Mouse (Mus musculus) cortical plate, adult 2 months (tissue): ENCODE measurements around the gene Brat1. TPM values are rescaled to one million over a fixed set of nuclear protein-coding genes. Genes with fewer than 3 reads are reported as not detected.
A peak's percentile ranks its signal among the peaks of the same experiment; 100 is the strongest.

Experiments used
- H3K27ac ChIP-seq: fragments of 200-500 bp; 2 replicates; pipeline ENCODE4 v1.5.1; 2012; ENCODE audit warnings: low read length, control low read depth, inconsistent platforms; ENCODE audit not compliant: insufficient read depth
- H3K4me1 ChIP-seq: fragments of 200-500 bp; 2 replicates; pipeline ENCODE4 v1.6.1; 2011; ENCODE audit warnings: low read length; ENCODE audit not compliant: control insufficient read depth, insufficient read depth
- H3K4me3 ChIP-seq: fragments of 200-500 bp; 2 replicates; pipeline ENCODE4 v1.5.1; 2011; ENCODE audit warnings: mild to moderate bottlenecking, low read length, control low read depth; ENCODE audit not compliant: insufficient read depth
- CTCF ChIP-seq: fragments of 200-500 bp; IDR thresholded peaks from 2 replicates; pipeline ENCODE4 v1.5.1; 2011; ENCODE audit warnings: mild to moderate bottlenecking, control low read depth, low read length; ENCODE audit not compliant: insufficient read depth; ENCODE audit errors: extremely low read depth
- POLR2A ChIP-seq: fragments of 200-500 bp; IDR thresholded peaks from 2 replicates; pipeline ENCODE4 v1.6.1; 2011; ENCODE audit warnings: mild to moderate bottlenecking, low read length, control low read depth; ENCODE audit not compliant: insufficient read depth; ENCODE audit errors: extremely low read depth
- polyA plus RNA-seq: library from polyadenylated mRNA; depleted of rRNA; stranded (reverse); fragments of >200 nt; gene quantifications from 2 replicates; pipeline ENCODE4 v1.2.3, GENCODE M21; 2012

Gene Brat1
- polyA plus RNA-seq, 1 experiment, result 25.5 TPM

DNA sequence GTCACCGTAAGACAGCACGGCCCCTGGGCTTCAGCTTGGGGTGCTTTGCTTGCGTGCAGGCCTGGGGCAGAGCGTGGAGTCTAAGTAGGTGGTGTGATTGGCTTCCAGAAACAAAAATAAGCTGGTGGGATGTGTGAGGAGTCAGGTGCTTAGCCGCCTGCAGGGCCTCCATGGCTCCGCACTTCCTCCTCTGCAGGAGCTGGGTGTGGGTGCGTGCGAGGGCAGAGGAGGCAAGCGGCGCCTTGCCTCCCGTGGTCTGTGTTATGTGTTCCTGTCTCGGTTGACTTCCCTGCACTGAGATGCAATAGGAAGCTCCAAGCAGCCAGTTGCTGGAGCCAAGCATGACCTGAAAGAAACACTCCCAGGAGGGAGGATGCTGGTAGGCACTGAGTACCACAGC lies 35.0 kb downstream of the Brat1 start:
- H3K4me3 ChIP-seq, result no peak overlapping the region
- H3K27ac ChIP-seq, result no peak overlapping the region

DNA sequence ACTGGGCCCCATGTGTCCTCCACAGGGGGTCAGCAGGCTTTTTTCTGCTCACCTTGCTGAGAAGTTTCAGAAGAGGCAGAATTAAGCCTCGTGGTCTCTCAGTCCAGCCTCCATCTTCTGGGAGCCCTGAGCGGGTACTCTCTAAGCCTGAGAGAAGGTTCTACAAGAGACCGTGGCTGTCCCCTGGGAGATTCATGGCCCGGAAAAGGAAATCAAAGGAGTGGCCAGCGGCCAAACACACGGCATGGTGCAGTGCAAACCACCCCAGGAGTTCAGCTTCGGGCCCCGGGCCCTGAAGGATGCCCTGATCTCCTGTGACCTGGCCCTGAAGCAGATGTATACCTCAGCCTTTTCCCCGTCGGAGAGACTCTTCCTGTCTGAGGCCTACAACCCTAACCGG lies 36.2 kb downstream of the Brat1 start:
- Histone ChIP-seq H3K27ac (no peak overlapping the region), H3K4me3 (no peak overlapping the region), H3K4me1 (peaks cover 4% of the 10 kb centered on the region)
- TF ChIP-seq POLR2A (no peak), CTCF (no peak)

More for the DNA sequence above, 35.0 kb downstream of the Brat1 start:
- TF ChIP-seq CTCF, result no peak
- TF ChIP-seq POLR2A, result no peak
- H3K4me1 ChIP-seq, result peaks cover 4% of the 10 kb centered on the region

DNA sequence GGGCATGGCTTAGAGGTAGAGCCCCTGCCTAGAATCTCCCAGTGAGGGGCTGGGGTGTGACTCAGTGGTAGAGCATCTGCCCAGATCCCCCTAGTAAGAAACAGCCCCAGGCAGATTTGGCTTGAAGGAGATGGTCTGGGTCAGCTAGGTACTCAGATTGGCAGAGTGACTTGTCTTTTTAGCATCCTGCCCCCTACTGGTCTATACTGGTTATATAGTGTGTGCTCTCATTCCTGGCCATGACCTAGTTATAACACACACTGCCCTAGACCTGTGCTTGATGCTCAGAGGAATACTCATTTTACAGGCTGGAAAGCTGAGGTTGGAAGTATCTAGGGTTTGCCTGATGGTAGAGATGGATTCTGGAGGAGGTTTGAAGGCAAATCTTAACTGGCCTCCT lies 37.1 kb downstream of the Brat1 start:
- TF ChIP-seq POLR2A, result no peak
- TF ChIP-seq CTCF, result no peak; the same call in 1 of the 2 replicates
- no peak overlapping the region for H3K27ac ChIP-seq
- H3K4me3 ChIP-seq, result no peak overlapping the region
- peaks cover 4% of the 10 kb centered on the region for H3K4me1 ChIP-seq

DNA sequence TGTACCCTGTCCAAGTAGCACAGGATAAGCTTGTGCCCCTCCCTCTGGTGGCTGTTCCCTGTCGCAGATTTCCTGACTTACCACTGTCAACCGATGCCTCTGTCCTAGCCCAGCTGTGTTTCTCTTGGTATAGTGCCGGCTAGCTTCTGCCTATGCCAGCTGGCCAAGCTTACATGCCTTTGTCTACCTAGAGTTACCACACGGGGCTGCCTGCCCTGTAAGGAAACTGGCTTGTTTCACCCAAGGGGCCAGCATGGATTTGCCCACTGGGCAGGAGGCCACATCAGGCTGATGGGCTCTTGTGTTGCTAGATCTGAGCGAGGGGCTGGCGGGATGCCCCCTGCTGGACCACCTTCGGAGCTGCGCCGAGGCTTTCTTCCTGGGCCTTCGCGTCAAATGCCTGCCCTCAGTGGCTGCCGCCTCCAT lies 38.9 kb downstream of the Brat1 start:
- no peak for TF ChIP-seq POLR2A
- TF ChIP-seq CTCF, result no peak
- Histone ChIP-seq H3K4me3 (no peak overlapping the region), H3K27ac (no peak overlapping the region), H3K4me1 (peaks cover 4% of the 10 kb centered on the region)

DNA sequence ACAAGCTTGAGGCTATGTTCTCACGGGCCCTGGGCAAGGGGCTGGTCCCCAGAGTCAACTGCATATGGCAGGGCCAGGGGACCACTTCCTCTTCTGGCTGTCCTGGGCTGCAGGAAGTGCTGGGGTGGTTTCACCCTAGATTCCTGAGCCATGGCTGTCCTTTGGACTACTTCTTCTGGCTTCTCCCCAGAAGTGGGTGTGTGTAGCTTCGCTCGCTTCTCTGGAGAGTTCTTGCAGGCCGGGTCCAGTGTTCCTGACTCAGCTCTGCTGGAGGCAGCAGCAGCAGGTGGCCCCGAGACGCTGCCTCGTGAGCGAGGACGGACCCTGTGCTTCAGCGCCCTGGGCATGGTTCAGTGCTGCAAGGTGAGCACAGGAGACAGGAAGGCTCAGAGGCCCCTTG lies 43.6 kb downstream of the Brat1 start:
- Histone ChIP-seq H3K4me1 (no peaks in the 10 kb centered on the region), H3K27ac (no peak overlapping the region), H3K4me3 (no peak overlapping the region)
- no peak for TF ChIP-seq CTCF
- TF ChIP-seq POLR2A, result no peak

DNA sequence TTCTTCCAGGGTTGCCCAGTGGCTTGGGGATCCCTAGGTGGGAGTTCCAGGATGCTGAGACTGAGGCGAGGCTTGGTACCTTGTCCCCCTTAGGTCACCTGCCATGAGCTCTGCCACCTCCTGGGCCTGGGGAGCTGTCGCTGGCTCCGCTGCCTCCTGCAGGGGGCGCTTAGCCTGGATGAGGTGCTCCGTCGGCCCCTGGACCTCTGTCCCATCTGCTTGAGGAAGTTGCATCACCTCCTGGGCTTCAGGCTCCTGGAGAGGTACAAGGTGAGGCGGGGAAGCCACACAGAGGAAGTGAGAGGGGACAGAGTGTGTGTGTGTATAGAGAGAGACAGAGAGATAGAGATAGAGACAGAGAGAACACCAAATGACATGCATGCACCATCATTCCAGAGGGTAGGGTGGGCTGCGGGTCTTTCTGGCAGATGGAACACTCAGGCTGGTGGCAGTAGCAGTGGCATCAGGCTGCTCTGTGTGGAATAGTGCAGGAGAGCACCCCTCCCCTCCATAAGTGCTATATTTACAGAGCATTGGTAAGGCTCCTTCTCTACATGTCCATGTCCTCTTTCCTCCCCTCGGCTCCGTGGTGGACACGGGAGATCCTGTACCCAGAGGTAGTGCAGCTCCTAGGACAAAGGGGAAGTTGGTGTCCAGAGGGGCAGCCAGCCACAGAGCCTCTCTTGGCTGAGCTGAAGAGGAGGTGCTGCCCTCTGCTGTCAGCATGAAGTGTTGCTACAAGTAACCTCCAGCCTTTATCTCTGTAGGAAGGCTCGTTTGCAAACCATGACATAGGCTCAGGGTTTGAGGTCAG lies 44.5 kb downstream of the Brat1 start:
- TF ChIP-seq POLR2A, result no peak
- TF ChIP-seq CTCF, result peak; percentile 76
- no peak overlapping the region for H3K27ac ChIP-seq
- H3K4me1 ChIP-seq, result no peaks in the 10 kb centered on the region
- H3K4me3 ChIP-seq, result no peak overlapping the region

DNA sequence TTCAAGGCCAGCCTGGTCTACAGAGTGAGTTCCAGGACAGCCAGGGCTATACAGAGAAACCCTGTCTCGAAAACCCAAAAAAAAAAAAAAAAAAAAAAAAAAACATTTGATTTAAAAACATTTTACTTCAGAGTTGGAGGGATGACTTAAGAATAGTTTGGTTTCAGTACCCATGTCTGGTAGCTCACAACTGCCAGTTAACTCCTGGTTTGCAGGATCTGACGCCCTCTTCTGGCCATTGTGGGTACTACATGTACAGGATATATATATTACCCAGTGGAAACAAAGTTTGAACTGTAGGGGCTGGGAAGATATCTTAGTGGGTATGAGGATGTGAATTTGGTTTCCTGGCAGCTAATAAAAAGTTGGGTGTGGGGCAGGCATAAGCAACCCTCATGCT lies 46.1 kb downstream of the Brat1 start:
- no peaks in the 10 kb centered on the region for H3K4me1 ChIP-seq
- H3K4me3 ChIP-seq, result no peak overlapping the region
- TF ChIP-seq POLR2A (no peak), CTCF (peak; percentile 57)
- no peak overlapping the region for H3K27ac ChIP-seq

DNA sequence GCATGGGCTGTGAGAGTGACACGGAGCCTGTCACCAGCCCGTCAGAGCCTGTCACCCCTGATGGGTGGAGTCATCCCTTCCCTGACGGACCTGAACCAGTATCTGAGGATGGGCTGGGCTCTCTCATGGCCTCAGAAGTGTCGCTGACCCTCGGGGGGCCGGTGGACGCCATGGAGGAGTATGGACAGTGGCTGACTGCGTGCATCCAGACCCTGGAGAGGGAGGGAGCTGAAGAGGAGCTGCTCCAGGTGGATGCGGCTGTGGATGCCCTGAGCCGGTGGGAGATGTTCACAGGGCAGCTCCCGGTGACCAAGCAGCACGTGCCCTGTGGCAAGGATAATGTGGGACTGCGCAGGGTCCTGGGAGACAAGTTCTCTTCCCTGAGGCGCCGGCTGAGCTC lies 47.2 kb downstream of the Brat1 start:
- TF ChIP-seq POLR2A (no peak), CTCF (no peak)
- H3K4me3 ChIP-seq, result no peak overlapping the region
- no peak overlapping the region for H3K27ac ChIP-seq
- peaks cover 2% of the 10 kb centered on the region; the same call in 1 of the 2 replicates for H3K4me1 ChIP-seq

DNA sequence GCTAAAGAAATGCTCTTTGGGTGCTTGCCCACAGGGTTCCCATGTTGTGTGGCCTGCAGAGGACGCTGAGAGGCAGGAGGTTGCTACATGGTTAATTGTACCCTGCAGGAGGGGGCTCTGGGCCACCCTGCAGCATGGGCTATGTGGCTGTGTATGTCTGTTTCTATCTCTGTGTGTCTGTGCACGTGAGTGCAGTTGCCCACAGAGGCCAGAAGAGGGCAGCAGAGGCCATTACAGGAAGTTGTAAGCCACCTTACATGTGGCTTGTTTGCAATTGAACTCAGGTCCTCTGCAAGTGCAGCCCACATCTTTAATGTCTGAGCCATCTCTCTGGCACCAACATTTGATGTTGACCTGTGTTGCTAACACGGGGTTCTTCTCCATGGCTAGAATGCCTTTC lies 47.8 kb downstream of the Brat1 start:
- Histone ChIP-seq H3K4me1 (peaks cover 2% of the 10 kb centered on the region; the same call in 1 of the 2 replicates), H3K4me3 (no peak overlapping the region), H3K27ac (no peak overlapping the region)
- TF ChIP-seq POLR2A, result no peak
- TF ChIP-seq CTCF, result 0 out of 2 replicates have a peak, but pooled peaks have one; percentile 24

DNA sequence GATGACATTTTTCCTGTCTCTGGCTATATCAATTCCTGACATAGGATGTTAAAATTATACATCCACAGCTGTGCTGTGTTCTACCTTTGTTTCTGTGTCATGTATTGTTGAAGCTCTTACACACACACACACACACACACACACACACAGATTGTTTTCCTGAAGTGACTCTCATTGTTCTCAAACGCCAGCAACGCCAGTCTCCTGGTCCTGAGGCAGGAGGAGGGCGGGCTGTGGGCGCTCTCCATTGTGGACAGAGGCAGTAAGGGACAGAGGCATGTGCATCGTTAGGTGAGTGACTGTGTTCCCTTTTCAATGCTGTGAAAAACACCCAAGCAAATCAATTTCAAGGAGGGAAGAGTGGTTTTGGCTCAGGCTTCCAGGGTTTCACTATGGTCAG lies 48.4 kb downstream of the Brat1 start:
- Histone ChIP-seq H3K4me3 (no peak overlapping the region), H3K27ac (no peak overlapping the region), H3K4me1 (peaks cover 2% of the 10 kb centered on the region; the same call in 1 of the 2 replicates)
- TF ChIP-seq CTCF, result no peak
- TF ChIP-seq POLR2A, result no peak
